Mouse (Mus musculus) cerebral cortex, adult 2 months (tissue): ENCODE measurements around the gene Ovol1.

Experiments used
- WGBS: fragments of 180-500 bp; shearing (Covaris S2); methylation state at CpG from one replicate; pipeline ENCODE4 v1.1.7; 2018; 5-methylcytosine and 5-hydroxymethylcytosine counted together

The Ovol1 gene

DNA sequence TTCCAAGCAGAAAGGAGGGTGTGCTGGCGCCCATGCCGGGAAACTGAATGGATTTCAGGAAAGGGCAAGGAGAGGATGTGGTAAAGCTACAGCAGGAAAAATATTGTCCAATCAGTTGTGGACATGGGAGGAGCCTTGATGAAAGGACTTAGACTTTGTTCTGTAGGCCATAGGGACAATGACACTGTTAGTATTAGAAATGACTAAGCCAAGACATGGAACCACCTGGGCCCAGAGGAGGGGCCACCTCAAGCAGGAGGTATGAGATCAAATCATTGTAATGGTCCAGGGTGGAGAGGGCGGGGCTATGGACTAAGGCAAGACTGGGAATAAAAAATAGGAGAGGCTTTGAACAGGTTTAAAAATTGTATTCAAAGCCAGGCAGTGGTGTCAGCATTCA, 41.7 kb downstream of the Ovol1 start:
- WGBS, result 95% methylated on average over 3 of the region's 3 CpGs

DNA sequence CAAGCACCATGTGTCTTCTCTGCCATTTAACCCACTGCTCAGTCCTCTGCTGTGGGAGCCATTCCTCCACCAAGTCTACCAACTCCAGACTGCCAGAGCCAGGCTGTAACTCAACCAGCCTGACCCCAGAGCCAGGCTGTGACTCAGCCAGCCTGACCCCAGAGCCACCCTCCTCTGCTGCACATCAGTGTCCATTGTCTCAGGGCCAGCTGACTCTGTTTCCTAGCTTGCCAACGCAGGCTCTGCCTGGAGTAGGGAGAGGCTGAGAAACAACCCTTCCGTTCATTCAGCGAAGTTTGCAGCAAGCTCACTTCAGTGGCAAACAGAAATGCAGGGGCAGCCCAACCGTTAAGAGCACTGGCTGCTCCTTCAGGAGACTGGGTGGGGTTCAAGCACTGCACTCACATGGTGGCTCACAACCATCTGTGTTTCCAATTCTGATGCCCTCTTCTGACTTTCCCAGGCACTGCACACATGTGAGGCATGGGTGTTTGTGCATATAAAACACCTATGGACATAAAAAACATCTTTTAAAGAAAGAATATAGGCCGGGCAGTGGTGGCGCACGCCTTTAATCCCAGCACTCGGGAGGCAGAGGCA, 43.4 kb downstream of the Ovol1 start:
- 79% methylated on average over 8 of the region's 8 CpGs for WGBS

DNA sequence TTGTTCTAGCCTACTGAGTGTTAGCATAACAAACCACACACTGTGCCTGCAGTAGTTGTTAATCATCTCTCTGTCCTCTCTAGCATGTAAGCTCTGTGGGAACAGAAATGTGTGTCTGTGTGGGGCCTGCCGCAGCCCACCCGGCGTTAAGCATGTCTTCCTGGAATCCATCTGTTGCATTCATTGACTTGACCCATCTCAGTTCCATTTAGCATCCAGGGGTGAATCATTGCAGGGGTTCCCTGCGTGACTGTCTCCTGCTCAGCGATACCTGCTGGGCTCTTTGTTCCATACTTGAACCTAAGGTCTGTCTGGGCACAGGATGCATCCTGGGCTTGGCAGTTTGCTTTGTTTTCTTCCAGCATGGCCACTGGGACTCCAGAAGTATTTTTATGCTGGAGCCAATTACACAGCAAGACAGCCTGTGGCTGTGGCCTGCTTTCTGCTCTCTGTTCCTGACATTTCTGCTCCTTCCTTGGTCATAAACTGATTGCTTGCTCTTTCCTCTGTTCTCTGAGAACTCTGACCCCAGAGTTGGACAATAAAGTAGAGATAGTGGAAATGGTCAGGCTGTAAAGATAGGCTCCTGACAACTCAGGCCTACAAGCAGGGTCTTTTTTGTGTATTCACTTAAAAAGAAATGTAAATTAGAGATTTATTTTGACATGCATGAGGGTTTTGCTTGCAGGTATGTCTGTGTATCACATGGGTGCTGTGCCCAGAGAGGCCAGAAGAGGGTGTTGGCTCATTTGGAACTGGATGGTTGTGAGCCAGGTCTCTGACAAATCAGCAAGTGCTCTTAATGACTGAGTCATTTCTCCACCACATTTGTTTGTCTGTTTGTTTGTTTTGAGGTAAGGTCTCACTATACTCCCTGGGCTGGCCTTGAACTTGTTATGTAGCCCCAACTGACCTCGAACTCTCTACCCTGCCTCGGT, 44.3 kb downstream of the Ovol1 start:
- WGBS, result 83% methylated on average over 7 of the region's 7 CpGs

DNA sequence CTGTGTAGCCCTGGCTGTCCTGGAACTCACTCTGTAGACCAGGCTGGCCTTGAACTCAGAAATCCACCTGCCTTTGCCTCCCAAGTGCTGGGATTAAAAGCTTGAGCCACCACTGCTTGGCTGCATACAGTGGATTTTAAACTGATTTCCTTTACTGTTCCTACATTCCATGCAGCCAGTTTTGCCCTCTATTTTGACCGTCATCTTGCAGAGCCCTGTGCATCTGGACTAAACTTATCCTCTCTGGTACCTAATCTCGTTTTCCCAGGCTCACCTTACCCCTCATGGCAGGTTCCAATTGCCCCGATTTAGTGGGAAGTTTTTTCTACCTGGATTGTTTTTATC, 47.5 kb downstream of the Ovol1 start:
- WGBS, result 83% methylated on average over 3 of the region's 3 CpGs

DNA sequence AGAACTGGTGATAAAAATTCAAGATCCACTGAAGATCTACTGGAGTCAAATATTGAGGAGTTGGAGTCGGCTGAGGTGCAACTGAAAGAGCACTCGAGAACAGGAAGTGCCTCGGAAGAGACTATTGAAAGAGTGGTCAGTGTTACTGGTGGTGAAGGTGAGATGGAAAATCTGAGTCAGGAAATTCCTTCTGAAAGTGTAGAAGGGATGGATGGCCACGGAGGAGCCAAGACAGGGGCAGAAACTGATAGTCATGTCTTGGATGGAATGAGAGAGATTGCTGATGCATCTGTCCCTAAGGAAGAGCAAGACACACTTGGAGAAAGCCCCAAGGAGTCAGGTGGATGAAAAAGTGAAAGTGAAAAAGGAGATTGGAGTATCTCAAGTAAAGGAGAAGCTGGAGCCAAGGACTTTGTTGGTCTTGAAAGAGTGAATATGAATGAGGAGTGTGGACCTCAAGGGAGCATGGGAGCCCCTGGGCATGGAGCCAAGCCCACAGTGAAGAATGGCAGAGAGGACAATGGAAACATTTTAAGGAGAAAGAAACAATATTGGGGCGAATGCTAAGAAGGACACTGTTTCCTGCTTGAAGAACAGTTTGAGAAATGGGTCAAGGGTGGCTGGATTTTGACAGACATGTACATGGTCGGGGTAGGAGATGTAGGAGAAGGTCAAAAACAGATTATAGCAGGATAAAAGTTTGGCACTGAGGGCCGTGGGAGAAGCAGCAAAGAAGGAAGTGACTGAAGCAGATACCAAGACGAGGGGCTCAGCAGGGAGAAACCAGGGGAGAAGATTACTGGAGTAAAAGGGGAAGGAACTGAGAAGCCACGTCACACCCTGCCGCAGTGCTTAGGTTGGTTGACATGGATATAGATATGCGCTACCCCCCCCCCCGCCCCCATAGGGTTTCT, 48.1 kb downstream of the Ovol1 start:
- 68% methylated on average over 12 of the region's 12 CpGs for WGBS

DNA sequence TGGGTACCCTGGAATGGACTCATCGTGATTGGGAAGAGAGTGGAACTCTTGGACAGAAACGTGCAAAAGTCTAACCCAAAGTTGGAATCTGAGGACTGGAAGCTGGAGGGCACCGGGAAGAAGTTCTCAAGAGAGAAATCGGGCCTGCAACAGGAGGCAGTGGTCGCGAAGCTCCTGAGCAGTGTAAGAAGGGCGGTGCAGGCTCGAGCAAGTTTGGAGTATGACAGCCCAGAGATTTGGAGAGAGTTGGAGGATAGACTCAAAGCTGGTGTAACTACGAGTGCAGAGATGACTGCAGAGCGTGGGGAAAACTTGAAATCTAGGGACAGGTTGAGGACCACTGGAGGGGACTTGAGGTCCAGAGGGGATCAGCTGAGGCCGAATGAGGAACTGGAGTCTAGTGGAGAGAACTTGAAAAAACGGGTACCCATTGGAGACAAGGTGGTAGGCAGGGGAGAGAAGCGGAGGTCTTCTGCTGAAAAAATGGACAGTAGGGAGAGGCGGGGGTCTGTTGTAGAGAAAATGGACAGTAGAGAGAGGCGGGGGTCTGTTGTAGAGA, 49.3 kb downstream of the Ovol1 start:
- 40% methylated on average over 14 of the region's 15 CpGs for WGBS

DNA sequence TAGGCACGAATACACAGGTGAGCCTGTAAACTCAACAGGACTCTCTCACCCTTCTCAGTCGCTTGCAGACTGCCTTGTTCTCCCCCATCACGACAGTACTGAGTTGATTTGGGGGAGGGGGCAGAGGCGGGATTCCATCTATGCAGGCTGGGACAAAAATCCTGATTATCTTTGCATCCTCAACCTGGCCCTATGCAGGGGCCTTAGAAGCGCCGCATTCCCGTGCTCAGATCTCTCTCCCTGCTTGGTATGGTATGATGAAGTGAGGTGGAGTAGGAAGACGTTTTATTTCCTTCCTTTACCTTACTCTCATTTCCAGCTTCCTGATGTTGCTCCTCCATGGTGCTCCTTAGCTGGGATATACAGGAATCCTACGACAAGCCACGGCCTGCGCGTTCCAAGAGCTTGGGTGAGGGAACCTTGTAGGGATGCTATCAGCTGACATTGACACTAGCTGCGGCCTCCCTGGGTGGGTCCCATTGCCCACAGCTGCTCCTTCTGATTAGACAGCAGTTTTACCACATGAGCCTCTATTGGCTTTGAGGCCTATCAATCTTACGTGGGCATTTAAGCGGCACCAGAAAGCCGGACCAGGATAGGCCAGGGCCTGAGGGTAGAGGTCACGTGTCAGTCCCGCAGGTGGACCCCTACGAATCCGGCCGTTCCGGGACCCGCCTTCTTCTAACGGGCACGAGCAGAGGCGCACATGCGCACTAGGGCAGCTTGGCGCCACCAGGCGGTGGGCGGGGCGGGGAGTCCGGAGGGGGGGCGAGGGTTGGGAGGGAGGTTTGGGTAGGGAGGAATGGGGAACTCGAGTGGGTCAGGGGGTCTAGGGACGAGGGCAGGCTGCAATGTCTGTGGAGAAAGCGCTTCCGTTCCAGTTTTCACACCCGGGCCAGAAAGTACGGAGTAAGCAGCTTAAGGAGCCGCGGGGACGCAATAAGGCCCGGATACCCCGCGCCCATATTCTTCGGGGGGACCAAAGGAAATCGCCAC, 50.1 kb downstream of the Ovol1 start, which contains the start of gene Snx32:
Snx32 (minus strand) TSS at position 508 of the 996 bp plus-strand sequence.
- 2% methylated on average over 47 of the region's 47 CpGs for WGBS

DNA sequence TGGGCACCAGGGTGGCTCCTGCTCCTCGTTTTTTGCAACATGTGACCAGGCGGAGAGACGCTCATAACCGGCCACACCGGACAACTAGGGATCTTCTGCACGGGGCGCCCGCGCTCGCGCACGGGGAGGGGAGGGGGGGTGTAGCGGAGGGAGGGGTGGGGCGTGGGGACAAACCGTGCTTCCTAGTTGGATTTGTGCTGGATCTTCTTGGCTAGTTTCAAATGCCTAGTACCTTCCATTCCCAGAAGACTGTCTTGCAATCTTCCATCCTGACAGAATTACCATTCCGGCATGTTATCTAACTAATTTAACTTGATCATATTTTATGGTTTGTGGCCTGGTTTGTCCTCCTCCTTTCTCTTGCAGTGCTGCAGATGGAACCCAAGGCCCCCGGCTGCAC, 56.8 kb downstream of the Ovol1 start, which contains the start of gene 1700020D05Rik:
1700020D05Rik (minus strand) TSS at position 101 of the 400 bp plus-strand sequence.
- 70% methylated on average over 17 of the region's 17 CpGs for WGBS

DNA sequence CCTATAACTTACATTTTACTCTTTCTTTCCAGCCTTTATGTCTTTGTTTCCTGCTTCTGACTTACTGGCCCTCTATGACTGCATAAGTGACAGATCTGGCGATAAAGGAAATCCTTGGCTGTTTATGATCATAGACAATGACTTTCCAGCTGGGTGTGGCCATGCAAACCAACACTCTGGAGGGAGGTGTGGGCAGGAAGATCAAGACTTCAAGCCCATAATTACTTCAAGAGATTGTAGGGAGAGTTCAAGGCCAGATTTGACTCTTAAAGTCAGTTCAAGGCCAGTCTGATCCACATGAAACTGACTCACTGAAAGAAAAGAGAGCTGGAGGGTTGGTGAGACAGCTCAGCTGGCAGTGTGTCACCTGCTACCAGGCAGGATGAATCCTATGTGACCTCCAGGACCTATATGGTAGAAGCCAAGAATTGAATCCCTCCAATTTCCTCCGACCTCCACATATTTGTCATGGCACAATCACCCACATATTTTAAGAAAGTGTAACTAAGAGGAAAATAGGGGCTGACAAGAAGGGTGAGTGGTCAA, 60.0 kb downstream of the Ovol1 start:
- 90% methylated on average over 2 of the region's 2 CpGs for WGBS
